Mouse (Mus musculus): Measurements from ENCODE around the gene Irgm1. TPM values are rescaled to one million over a fixed set of nuclear protein-coding genes. Genes with fewer than 3 reads are reported as not detected.
A peak's percentile ranks its signal among the peaks of the same experiment; 100 is the strongest.

Irgm1 gene
- total and polyA plus RNA-seq, 3 experiments: 25.7 to 58.1 (median 49.0) TPM

- TF ChIP-seq POLR2AphosphoS2 (IDR thresholded peaks at IDR 0.05; ENCODE audit: low read depth, low read length) (no peak), MAX (IDR thresholded peaks at IDR 0.05; ENCODE audit: low read length) (no peak), GABPA (IDR thresholded peaks at IDR 0.05; ENCODE audit: insufficient replicate concordance, low read depth, low read length) (no peak), CTCF (conservative IDR thresholded peaks at IDR 0.05 in 1 of 2, IDR thresholded peaks at IDR 0.05 in 1 of 2; ENCODE audit: low read depth in 2 of 2, low read length in 2 of 2) (peak in 1 of 2 experiments; percentile 18; a peak in 1 of 4 replicates), PAX5 (IDR thresholded peaks at IDR 0.05; ENCODE audit: low read length) (no peak), CHD1 (IDR thresholded peaks at IDR 0.05; ENCODE audit: low read depth, low read length) (peak; percentile 87), ZMIZ1 (IDR thresholded peaks at IDR 0.05; ENCODE audit: low read depth, low read length) (no peak), RAD21 (IDR thresholded peaks at IDR 0.05; ENCODE audit: low read depth, low read length) (no peak; the same call in 1 of the 2 replicates), UBTF (IDR thresholded peaks at IDR 0.05; ENCODE audit: low read depth, low read length) (0 out of 2 replicates have a peak, but pooled peaks have one; percentile 37), SMC3 (IDR thresholded peaks at IDR 0.05; ENCODE audit: low read depth, low read length) (no peak), USF1 (IDR thresholded peaks at IDR 0.05; ENCODE audit: low read depth, low read length) (no peak), ZNF384 (IDR thresholded peaks at IDR 0.05; ENCODE audit: low read depth, low read length) (peak; percentile 77), USF2 (conservative IDR thresholded peaks at IDR 0.05; ENCODE audit: low read depth, low read length) (no peak), HCFC1 (IDR thresholded peaks at IDR 0.05; ENCODE audit: low read depth, low read length) (no peak; the same call in 1 of the 2 replicates), POLR2A (IDR thresholded peaks at IDR 0.05; ENCODE audit: low read depth, low read length) (peak; percentile 35; the same call in 1 of the 2 replicates), BHLHE40 (IDR thresholded peaks at IDR 0.05; ENCODE audit: low read depth, low read length) (no peak), JUND (conservative IDR thresholded peaks at IDR 0.05; ENCODE audit: low read depth, low read length) (no peak), TBP (conservative IDR thresholded peaks at IDR 0.05; ENCODE audit: low read depth, low read length) (peak; percentile 42; the same call in 1 of the 2 replicates), RCOR1 (conservative IDR thresholded peaks at IDR 0.05; ENCODE audit: low read depth, low read length) (no peak; the same call in 1 of the 2 replicates), EP300 (IDR thresholded peaks at IDR 0.05; ENCODE audit: low read length) (peak; percentile 30; the same call in 1 of the 2 replicates), SIN3A (IDR thresholded peaks at IDR 0.05; ENCODE audit: low read length) (no peak; the same call in 1 of the 2 replicates), ZKSCAN1 (IDR thresholded peaks at IDR 0.05; ENCODE audit: borderline replicate concordance, low read depth, low read length) (no peak), ETS1 (conservative IDR thresholded peaks at IDR 0.05; ENCODE audit: low read depth, low read length) (no peak)
Observed at GRCm38 (mm10) chr11:48871817-48872541, 496 bp upstream of the Irgm1 start (continued).

GRCm38 (mm10) chr11:48870781-48871180 lies 702 bp downstream of the Irgm1 start:
- peak overlapping the region; percentile 85 for H3K9ac ChIP-seq (ENCODE audit: insufficient read depth, low read depth)
- peaks cover 2 to 52% of the 10 kb centered on the region in 2 experiments; a peak in 2 of 4 replicates for H3K4me1 ChIP-seq (ENCODE audit: control insufficient read depth in 1 of 2, insufficient read depth in 2 of 2)
- no peaks in the 10 kb centered on the region for H3K27me3 ChIP-seq (replicated peaks)
- peaks cover 14 to 24% of the 10 kb centered on the region in 2 experiments for H3K36me3 ChIP-seq (replicated peaks in 1 of 2; ENCODE audit: control insufficient read depth in 1 of 2, insufficient read depth in 1 of 2, low read length in 1 of 2)
- peak overlapping the region; percentile 93 for H3K4me2 ChIP-seq (ENCODE audit: insufficient read depth, low read depth, poor library complexity, severe bottlenecking)
- peak overlapping the region; percentile 61 to 69 (median 69) for H3K4me3 ChIP-seq (replicated peaks in 1 of 3; ENCODE audit: low read depth in 2 of 3, low read length in 2 of 3, poor library complexity in 1 of 3)
- peak; percentile 55 for DNase-seq (ENCODE audit: extremely low read depth)
- H3K27ac ChIP-seq (ENCODE audit: insufficient read depth, low read depth): peak overlapping the region; percentile 80
- peaks cover 25% of the 10 kb centered on the region for H3K79me2 ChIP-seq (replicated peaks; ENCODE audit: control insufficient read depth, extremely low read depth, insufficient read depth, poor library complexity, severe bottlenecking)
- no peaks in the 10 kb centered on the region for H3K9me3 ChIP-seq (replicated peaks; ENCODE audit: low read length)
- dilution Hi-C loops (cut with MboI; ENCODE audit: extremely low pct_ligation_motif_present, extremely low pct_unique_long_range_greater_than_20kb, low sequenced_read_pairs) (no loop called here), in situ Hi-C loops (cut with MboI; ENCODE audit: low pct_ligation_motif_present, low pct_unique_long_range_greater_than_20kb, low sequenced_read_pairs) (loop anchor here (5.0 to 25.0 kb wide), 4 partner anchors 232 to 542 kb away; partner anchors contain the start of genes Mgat1 and Olfr1389)
- TF ChIP-seq ZNF384 (IDR thresholded peaks at IDR 0.05; ENCODE audit: low read depth, low read length): no peak
- TF ChIP-seq BHLHE40 (IDR thresholded peaks at IDR 0.05; ENCODE audit: low read depth, low read length): peak; percentile 56; the same call in 1 of the 2 replicates
- peak; percentile 81 for TF ChIP-seq USF1 (IDR thresholded peaks at IDR 0.05; ENCODE audit: low read depth, low read length)
- no peak for TF ChIP-seq PAX5 (IDR thresholded peaks at IDR 0.05; ENCODE audit: low read length)
- peak; percentile 86 for TF ChIP-seq USF2 (conservative IDR thresholded peaks at IDR 0.05; ENCODE audit: low read depth, low read length)
- no peak for TF ChIP-seq KAT2A (IDR thresholded peaks at IDR 0.05; ENCODE audit: insufficient replicate concordance, low read length)
- no peak for TF ChIP-seq JUN (IDR thresholded peaks at IDR 0.05; ENCODE audit: insufficient read depth, low read depth, low read length)
- no peak for TF ChIP-seq CHD1 (IDR thresholded peaks at IDR 0.05; ENCODE audit: low read depth, low read length)
- TF ChIP-seq HCFC1 (IDR thresholded peaks at IDR 0.05; ENCODE audit: low read depth, low read length): no peak
- no peak for TF ChIP-seq IRF4 (IDR thresholded peaks at IDR 0.05; ENCODE audit: low read depth, low read length)
- no peak for TF ChIP-seq MXI1 (IDR thresholded peaks at IDR 0.05; ENCODE audit: low read depth, low read length)
- 0 out of 2 replicates have a peak, but pooled peaks have one; percentile 14 for TF ChIP-seq MAX (IDR thresholded peaks at IDR 0.05; ENCODE audit: low read length)
- no peak for TF ChIP-seq ETS1 (conservative IDR thresholded peaks at IDR 0.05; ENCODE audit: low read depth, low read length)
- no peak for TF ChIP-seq JUND (conservative IDR thresholded peaks at IDR 0.05; ENCODE audit: low read depth, low read length)
- no peak for TF ChIP-seq NELFE (IDR thresholded peaks at IDR 0.05; ENCODE audit: low read depth, low read length)
- TF ChIP-seq ZKSCAN1 (IDR thresholded peaks at IDR 0.05; ENCODE audit: borderline replicate concordance, low read depth, low read length): no peak
- TF ChIP-seq UBTF (IDR thresholded peaks at IDR 0.05; ENCODE audit: low read depth, low read length): no peak
- TF ChIP-seq EP300 (IDR thresholded peaks at IDR 0.05; ENCODE audit: low read length): no peak
- TF ChIP-seq E2F4 (IDR thresholded peaks at IDR 0.05; ENCODE audit: insufficient replicate concordance, low read depth, low read length): no peak
- TF ChIP-seq MAZ (IDR thresholded peaks at IDR 0.05; ENCODE audit: low read depth, low read length): no peak
- no peak for TF ChIP-seq TBP (conservative IDR thresholded peaks at IDR 0.05; ENCODE audit: low read depth, low read length)
- peak; percentile 24; the same call in 1 of the 2 replicates for TF ChIP-seq SIN3A (IDR thresholded peaks at IDR 0.05; ENCODE audit: low read length)
- TF ChIP-seq MYC (IDR thresholded peaks at IDR 0.05; ENCODE audit: low read depth, low read length): no peak
- no peak for TF ChIP-seq NRF1 (IDR thresholded peaks at IDR 0.05; ENCODE audit: low read depth, low read length)
- no peak for TF ChIP-seq SMC3 (IDR thresholded peaks at IDR 0.05; ENCODE audit: low read depth, low read length)

All from CH12.LX (cell line).